Mouse (Mus musculus) ES-Bruce4 (cell line): ENCODE measurements at regions not wholly inside any gene's neighbourhood (a gene's known extent, or its start where the extent isn't known, plus 50 kb on each side); places are given as distances from the start of the nearest gene placed in this dataset.
"Not testable (repeated sequence)": the region's sequence is repeated elsewhere in the genome, so short reads cannot be mapped to it uniquely, and the experiment has no call there.

Experiments
- H3K27ac ChIP-seq: 2 replicates; pipeline ENCODE4 v1.5.1; 2012; ENCODE audit warnings: low read length, inconsistent platforms; ENCODE audit not compliant: insufficient read depth
- H3K27me3 ChIP-seq: 2 replicates; pipeline ENCODE4 v1.6.1; 2012; ENCODE audit warnings: mild to moderate bottlenecking, low read length, inconsistent platforms; ENCODE audit not compliant: control insufficient read depth, poor library complexity, insufficient read depth, severe bottlenecking
- H3K36me3 ChIP-seq: 2 replicates; pipeline ENCODE4 v1.6.1; 2012; ENCODE audit warnings: inconsistent platforms, mild to moderate bottlenecking, low read length, moderate library complexity; ENCODE audit not compliant: control insufficient read depth, poor library complexity, insufficient read depth, severe bottlenecking
- H3K4me1 ChIP-seq: one replicate; pipeline ENCODE4 v1.8.1; 2011; ENCODE audit warnings: low read length; ENCODE audit not compliant: control insufficient read depth, insufficient read depth
- H3K4me3 ChIP-seq: 2 replicates; pipeline ENCODE4 v1.5.1; 2011; ENCODE audit warnings: low read depth, mild to moderate bottlenecking, low read length
- H3K9ac ChIP-seq: 2 replicates; pipeline ENCODE4 v1.6.1; 2012; ENCODE audit warnings: low read depth, mild to moderate bottlenecking, inconsistent platforms; ENCODE audit not compliant: poor library complexity, severe bottlenecking
- H3K9me3 ChIP-seq: replicated peaks from 2 replicates; pipeline ENCODE4 v1.6.1; 2012; ENCODE audit warnings: mild to moderate bottlenecking, low read length, inconsistent platforms; ENCODE audit not compliant: control insufficient read depth, poor library complexity, insufficient read depth, severe bottlenecking
- CTCF ChIP-seq: IDR thresholded peaks from one replicate; pipeline ENCODE4 v1.8.1; 2011; ENCODE audit warnings: low read depth, low read length
- EP300 ChIP-seq: IDR thresholded peaks from 2 replicates; pipeline ENCODE4 v1.6.1; 2011; ENCODE audit warnings: low read depth, low read length; ENCODE audit not compliant: insufficient read depth
- POLR2A ChIP-seq: IDR thresholded peaks from one replicate; pipeline ENCODE4 v1.8.1; 2011; ENCODE audit warnings: low read length; ENCODE audit not compliant: insufficient read depth

GRCm38 (mm10) chr10:14296147-14296546 lies 249.3 kb downstream of the Adgrg6 start:
- Histone ChIP-seq H3K27ac (no peak overlapping the region), H3K4me3 (no peak overlapping the region), H3K27me3 (no peaks in the 10 kb centered on the region), H3K36me3 (no peaks in the 10 kb centered on the region), H3K9me3 (peaks cover 4% of the 10 kb centered on the region; the same call in 1 of the 2 replicates), H3K4me1 (no peaks in the 10 kb centered on the region), H3K9ac (no peak overlapping the region)
- TF ChIP-seq CTCF (no peak), POLR2A (no peak), EP300 (no peak)

- H3K9me3 ChIP-seq, H3K27ac ChIP-seq, H3K36me3 ChIP-seq, H3K4me3 ChIP-seq, H3K4me1 ChIP-seq, H3K27me3 ChIP-seq, H3K9ac ChIP-seq: not testable (repeated sequence)
These were observed 252.8 kb downstream of the Adgrg6 start for GRCm38 (mm10) chr10:14292701-14293100.

GRCm38 (mm10) chr10:14287551-14287950 lies 257.9 kb downstream of the Adgrg6 start:
- Histone ChIP-seq H3K27me3 (no peaks in the 10 kb centered on the region), H3K4me1 (no peaks in the 10 kb centered on the region), H3K36me3 (no peaks in the 10 kb centered on the region), H3K27ac (no peak overlapping the region), H3K4me3 (no peak overlapping the region), H3K9me3 (no peaks in the 10 kb centered on the region), H3K9ac (no peak overlapping the region)
- TF ChIP-seq EP300 (no peak), CTCF (no peak), POLR2A (no peak)

GRCm38 (mm10) chr10:14276631-14277030 lies 268.8 kb downstream of the Adgrg6 start:
- H3K9me3 ChIP-seq: no peaks in the 10 kb centered on the region
- no peaks in the 10 kb centered on the region for H3K27me3 ChIP-seq
- H3K4me3 ChIP-seq: no peak overlapping the region
- no peaks in the 10 kb centered on the region for H3K36me3 ChIP-seq
- TF ChIP-seq CTCF: no peak
- TF ChIP-seq POLR2A: no peak
- no peak for TF ChIP-seq EP300
- H3K4me1 ChIP-seq: no peaks in the 10 kb centered on the region
- no peak overlapping the region for H3K27ac ChIP-seq
- no peak overlapping the region for H3K9ac ChIP-seq

GRCm38 (mm10) chr10:14275477-14275876 lies 270.0 kb downstream of the Adgrg6 start:
- no peaks in the 10 kb centered on the region for H3K4me1 ChIP-seq
- H3K27me3 ChIP-seq: no peaks in the 10 kb centered on the region
- H3K9me3 ChIP-seq: no peaks in the 10 kb centered on the region
- no peak for TF ChIP-seq EP300
- TF ChIP-seq POLR2A: no peak
- no peak for TF ChIP-seq CTCF
- no peak overlapping the region for H3K9ac ChIP-seq
- no peak overlapping the region for H3K27ac ChIP-seq
- no peak overlapping the region for H3K4me3 ChIP-seq
- no peaks in the 10 kb centered on the region for H3K36me3 ChIP-seq

GRCm38 (mm10) chr10:14270008-14270407 lies 275.5 kb downstream of the Adgrg6 start:
- H3K27me3 ChIP-seq: no peaks in the 10 kb centered on the region
- H3K4me3 ChIP-seq: no peak overlapping the region
- no peak for TF ChIP-seq POLR2A
- 0 out of 2 replicates have a peak, but pooled peaks have one; percentile 63 for TF ChIP-seq EP300
- no peak overlapping the region for H3K9ac ChIP-seq
- H3K27ac ChIP-seq: no peak overlapping the region
- H3K36me3 ChIP-seq: no peaks in the 10 kb centered on the region
- no peaks in the 10 kb centered on the region for H3K9me3 ChIP-seq
- no peaks in the 10 kb centered on the region for H3K4me1 ChIP-seq

- Histone ChIP-seq H3K4me3 (no peak overlapping the region), H3K9me3 (no peaks in the 10 kb centered on the region), H3K27ac (no peak overlapping the region)
These were observed 277.8 kb downstream of the Adgrg6 start for GRCm38 (mm10) chr10:14267641-14268040.

More at GRCm38 (mm10) chr10:14267641-14268040, 277.8 kb downstream of the Adgrg6 start:
- Histone ChIP-seq H3K9ac (no peak overlapping the region), H3K27me3 (no peaks in the 10 kb centered on the region), H3K36me3 (no peaks in the 10 kb centered on the region), H3K4me1 (no peaks in the 10 kb centered on the region)
- TF ChIP-seq POLR2A (no peak), EP300 (no peak), CTCF (no peak)
